Mouse (Mus musculus) MEL (cell line): ENCODE measurements at regions not wholly inside any gene's neighbourhood (a gene's known extent, or its start where the extent isn't known, plus 50 kb on each side); places are given as distances from the start of the nearest gene placed in this dataset.

Experiments
- CTCF ChIP-seq, 3 experiments: IDR thresholded peaks in 2 of 3; conservative IDR thresholded peaks in 1 of 3; 2 replicates each; pipeline ENCODE4 v1.5.1; 2011 to 2012; ENCODE audit warnings: low read length in 3 of 3, low read depth in 2 of 3, mild to moderate bottlenecking in 2 of 3, improper control_type of control experiment in 1 of 3, inconsistent platforms in 1 of 3, mixed read lengths in 1 of 3, moderate library complexity in 1 of 3; ENCODE audit not compliant: control insufficient read depth in 1 of 3, insufficient read depth in 1 of 3, poor library complexity in 1 of 3, severe bottlenecking in 1 of 3
- EP300 ChIP-seq, 2 experiments: IDR thresholded peaks; 2 replicates each; pipeline ENCODE4 v1.6.1; 2011; ENCODE audit warnings: improper control_type of control experiment in 2 of 2, low read length in 2 of 2, low read depth in 1 of 2, mild to moderate bottlenecking in 1 of 2
- GATA1 ChIP-seq: IDR thresholded peaks from 2 replicates; pipeline ENCODE4 v1.6.1; 2011; ENCODE audit warnings: low read depth, low read length, improper control_type of control experiment
- MAX ChIP-seq: IDR thresholded peaks from 2 replicates; pipeline ENCODE4 v1.6.1; 2011; ENCODE audit warnings: low read length, improper control_type of control experiment
- MYC ChIP-seq: IDR thresholded peaks from 2 replicates; pipeline ENCODE4 v1.6.1; 2011; ENCODE audit warnings: low read depth, mild to moderate bottlenecking, low read length, improper control_type of control experiment, moderate library complexity
- POLR2A ChIP-seq, 2 experiments: IDR thresholded peaks; 2 replicates each; pipeline ENCODE4 v1.6.1; 2011 to 2012; ENCODE audit warnings: low read length in 2 of 2, mild to moderate bottlenecking in 2 of 2, control low read depth in 1 of 2, improper control_type of control experiment in 1 of 2, low read depth in 1 of 2, moderate library complexity in 1 of 2; ENCODE audit not compliant: control insufficient read depth in 1 of 2, insufficient read depth in 1 of 2, poor library complexity in 1 of 2
- RAD21 ChIP-seq: IDR thresholded peaks from 2 replicates; pipeline ENCODE4 v1.6.1; 2011; ENCODE audit warnings: mild to moderate bottlenecking, low read depth, low read length, improper control_type of control experiment
- RCOR1 ChIP-seq: IDR thresholded peaks from 2 replicates; pipeline ENCODE4 v1.6.1; 2012; ENCODE audit warnings: low read depth, mild to moderate bottlenecking, inconsistent platforms, low read length, improper control_type of control experiment
- TCF12 ChIP-seq: IDR thresholded peaks from 2 replicates; pipeline ENCODE4 v1.6.1; 2014; ENCODE audit warnings: low read depth, mild to moderate bottlenecking, inconsistent platforms, low read length, improper control_type of control experiment, moderate library complexity

DNA sequence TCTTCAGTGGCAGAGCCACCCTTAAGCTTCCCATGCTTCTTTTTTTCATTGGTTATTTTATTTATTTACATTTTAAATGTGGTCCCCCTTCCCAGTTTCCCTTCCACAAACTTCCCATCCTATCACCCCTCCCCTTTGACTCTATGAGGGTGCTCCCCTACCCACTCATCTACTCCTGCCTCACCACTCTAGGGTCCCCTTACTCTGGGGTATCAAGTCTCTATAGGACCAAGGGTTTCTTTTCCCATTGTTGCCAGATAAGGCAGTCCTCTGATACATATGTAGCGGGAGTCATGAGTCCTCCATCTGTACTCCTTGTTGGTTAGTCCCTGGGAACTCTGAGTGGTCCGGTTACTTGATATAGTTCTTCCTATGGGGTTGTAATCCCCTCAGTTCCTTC is 110.6 kb upstream of the Fgf10 start:
- no peak for TF ChIP-seq RAD21
- no peak for TF ChIP-seq CTCF (IDR thresholded peaks at IDR 0.05 in 2 of 3, conservative IDR thresholded peaks at IDR 0.05 in 1 of 3; ENCODE audit: control insufficient read depth in 1 of 3, insufficient read depth in 1 of 3, low read depth in 2 of 3, low read length in 3 of 3, poor library complexity in 1 of 3, severe bottlenecking in 1 of 3)
- no peak for TF ChIP-seq EP300 (IDR thresholded peaks at IDR 0.05; ENCODE audit: low read depth in 1 of 2, low read length in 2 of 2)
- TF ChIP-seq MAX: no peak
- TF ChIP-seq RCOR1: no peak
- no peak for TF ChIP-seq GATA1
- no peak for TF ChIP-seq MYC
- TF ChIP-seq TCF12: no peak
- no peak for TF ChIP-seq POLR2A (IDR thresholded peaks at IDR 0.05; ENCODE audit: control insufficient read depth in 1 of 2, insufficient read depth in 1 of 2, low read depth in 1 of 2, low read length in 2 of 2, poor library complexity in 1 of 2)
